Mouse (Mus musculus) right cerebral cortex, postnatal 36 days (tissue): ENCODE results near the gene Nipa1.
"Not testable (repeated sequence)": the region's sequence is repeated elsewhere in the genome, so short reads cannot be mapped to it uniquely, and the experiment has no call there.

Experiments used
- DNase-seq, 2 experiments: peaks; one replicate each; pipeline ENCODE4 v3.0.0; 2022; ENCODE audit warnings: low spot score in 2 of 2, mixed read lengths in 1 of 2

Nipa1 gene

GRCm38 (mm10) chr7:56019930-56020253 lies at the start of gene Nipa1:
TSS of gene Nipa1 (minus strand) at chr7:56019954.
- DNase-seq = no peak

- DNase-seq = no peak
These were observed 46.9 kb upstream of the Nipa1 start for GRCm38 (mm10) chr7:56066634-56067033.

- DNase-seq = no peak
These were observed 46.4 kb upstream of the Nipa1 start for GRCm38 (mm10) chr7:56066136-56066535.

GRCm38 (mm10) chr7:56064876-56065275 lies 45.1 kb upstream of the Nipa1 start:
- DNase-seq = no peak

- DNase-seq = no peak
These were observed 35.6 kb upstream of the Nipa1 start for GRCm38 (mm10) chr7:56055338-56055737.

- DNase-seq = no peak
These were observed 33.2 kb upstream of the Nipa1 start for GRCm38 (mm10) chr7:56052996-56053395.

- DNase-seq = no peak
These were observed 30.7 kb upstream of the Nipa1 start for GRCm38 (mm10) chr7:56050487-56050911.

GRCm38 (mm10) chr7:56049831-56050321 lies 30.1 kb upstream of the Nipa1 start, which contains the start of gene Herc2:
TSS of gene Herc2 (plus strand) at chr7:56050196.
- peak; percentile 100 for DNase-seq

GRCm38 (mm10) chr7:56047178-56047577 lies 27.4 kb upstream of the Nipa1 start:
- DNase-seq = no peak

GRCm38 (mm10) chr7:56044267-56044629 lies 24.5 kb upstream of the Nipa1 start:
- no peak for DNase-seq

- no peak for DNase-seq
These were observed 24.0 kb upstream of the Nipa1 start for GRCm38 (mm10) chr7:56043577-56044266.

- peak; percentile 57 to 59 for DNase-seq
These were observed 22.6 kb upstream of the Nipa1 start for GRCm38 (mm10) chr7:56042353-56042752.

- no peak for DNase-seq
These were observed 3.8 kb upstream of the Nipa1 start for GRCm38 (mm10) chr7:56023586-56023985.

- DNase-seq = peak; percentile 44 to 54
These were observed 503 bp downstream of the Nipa1 start for GRCm38 (mm10) chr7:56018972-56019929.

- DNase-seq = no peak
These were observed 1.2 kb downstream of the Nipa1 start for GRCm38 (mm10) chr7:56018446-56018971.

- no peak for DNase-seq
These were observed 2.0 kb downstream of the Nipa1 start for GRCm38 (mm10) chr7:56017761-56018160.

- no peak for DNase-seq
These were observed 3.9 kb downstream of the Nipa1 start for GRCm38 (mm10) chr7:56015837-56016236.

- DNase-seq = no peak
These were observed 4.6 kb downstream of the Nipa1 start for GRCm38 (mm10) chr7:56015172-56015571.

- not testable (repeated sequence) for DNase-seq
These were observed 5.6 kb downstream of the Nipa1 start for GRCm38 (mm10) chr7:56014002-56014702.

- DNase-seq = no peak
These were observed 6.3 kb downstream of the Nipa1 start for GRCm38 (mm10) chr7:56013261-56014001.

- DNase-seq = no peak
These were observed 8.8 kb downstream of the Nipa1 start for GRCm38 (mm10) chr7:56011018-56011333.
